Mouse (Mus musculus) embryonic facial prominence, embryonic 10.5 days (tissue): ENCODE data around the gene Usp35. TPM values are rescaled to one million over a fixed set of nuclear protein-coding genes. Genes with fewer than 3 reads are reported as not detected.
A peak's percentile ranks its signal among the peaks of the same experiment; 100 is the strongest.

ENCODE experiments used
- DNase-seq: peaks from one replicate; pipeline ENCODE4 v3.0.0-alpha.2; 2017; ENCODE audit warnings: low spot score
- H3K27ac ChIP-seq: fragments of 300-500 bp; sonication (generic); replicated peaks from 2 replicates; pipeline ENCODE4 v1.5.1; 2016; ENCODE audit warnings: mild to moderate bottlenecking
- H3K27me3 ChIP-seq: fragments of 300-500 bp; sonication (generic); replicated peaks from 2 replicates; pipeline ENCODE4 v1.6.1; 2016; ENCODE audit warnings: low read depth, mild to moderate bottlenecking; ENCODE audit not compliant: poor library complexity, severe bottlenecking
- H3K36me3 ChIP-seq: fragments of 300-500 bp; sonication (generic); replicated peaks from 2 replicates; pipeline ENCODE4 v1.6.1; 2016; ENCODE audit warnings: mild to moderate bottlenecking, moderate library complexity
- H3K4me1 ChIP-seq: fragments of 300-500 bp; sonication (generic); 2 replicates; pipeline ENCODE4 v1.6.1; 2016
- H3K4me3 ChIP-seq: fragments of 300-500 bp; sonication (generic); 2 replicates; pipeline ENCODE4 v1.5.1; 2016; ENCODE audit warnings: mild to moderate bottlenecking, moderate library complexity
- H3K9me3 ChIP-seq: fragments of 300-500 bp; sonication (generic); 2 replicates; pipeline ENCODE4 v1.6.1; 2016; ENCODE audit warnings: mild to moderate bottlenecking
- WGBS: fragments of 180-500 bp; shearing (Covaris S2); methylation state at CpG from one replicate; pipeline ENCODE4 v1.1.7; 2016; 5-methylcytosine and 5-hydroxymethylcytosine counted together
- polyA plus RNA-seq: library from polyadenylated mRNA; unstranded; fragments of >200 nt; fragmentation: Nextera tagmentation; extraction: Ambion mirVana; gene quantifications from 2 replicates; pipeline ENCODE4 v1.2.1, GENCODE M21; 2016

Usp35 gene
- polyA plus RNA-seq, 1 experiment from 2014 or later: 1.8 TPM

- DNase-seq: no peak
- Histone ChIP-seq H3K4me3 (no peak overlapping the region), H3K4me1 (peaks cover 9% of the 10 kb centered on the region), H3K9me3 (no peaks in the 10 kb centered on the region), H3K27me3 (no peaks in the 10 kb centered on the region), H3K36me3 (no peaks in the 10 kb centered on the region), H3K27ac (no peak overlapping the region)
- WGBS: 84% methylated on average over 2 of the region's 2 CpGs
Observed at GRCm38 (mm10) chr7:97344655-97345054, 12.8 kb upstream of the Usp35 start.

- Histone ChIP-seq H3K4me1 (peaks cover 9% of the 10 kb centered on the region), H3K4me3 (no peak overlapping the region), H3K36me3 (no peaks in the 10 kb centered on the region), H3K9me3 (no peaks in the 10 kb centered on the region), H3K27ac (no peak overlapping the region), H3K27me3 (no peaks in the 10 kb centered on the region)
- DNase-seq: no peak
- 83% methylated on average over 2 of the region's 2 CpGs for WGBS
Observed at GRCm38 (mm10) chr7:97342961-97343360, 11.1 kb upstream of the Usp35 start.

GRCm38 (mm10) chr7:97340907-97341849, 9.4 kb upstream of the Usp35 start:
- no peak overlapping the region for H3K4me3 ChIP-seq
- 70% methylated on average over 18 of the region's 18 CpGs for WGBS

GRCm38 (mm10) chr7:97339623-97340022, 7.8 kb upstream of the Usp35 start:
- WGBS: 92% methylated on average over 7 of the region's 7 CpGs
- H3K9me3 ChIP-seq: no peaks in the 10 kb centered on the region
- no peak overlapping the region for H3K4me3 ChIP-seq
- DNase-seq: no peak
- H3K36me3 ChIP-seq: no peaks in the 10 kb centered on the region
- no peak overlapping the region for H3K27ac ChIP-seq
- H3K4me1 ChIP-seq: peaks cover 13% of the 10 kb centered on the region
- H3K27me3 ChIP-seq: no peaks in the 10 kb centered on the region

More at GRCm38 (mm10) chr7:97340907-97341849, 9.4 kb upstream of the Usp35 start:
- Histone ChIP-seq H3K4me1 (peaks cover 7% of the 10 kb centered on the region), H3K27me3 (no peaks in the 10 kb centered on the region), H3K27ac (no peak overlapping the region), H3K36me3 (no peaks in the 10 kb centered on the region), H3K9me3 (no peaks in the 10 kb centered on the region)
- DNase-seq: no peak

GRCm38 (mm10) chr7:97338593-97338992, 6.8 kb upstream of the Usp35 start:
- no peak for DNase-seq
- no peaks in the 10 kb centered on the region for H3K27me3 ChIP-seq
- H3K4me3 ChIP-seq: no peak overlapping the region
- no peaks in the 10 kb centered on the region for H3K36me3 ChIP-seq
- peaks cover 13% of the 10 kb centered on the region for H3K4me1 ChIP-seq
- no peak overlapping the region for H3K27ac ChIP-seq
- no peaks in the 10 kb centered on the region for H3K9me3 ChIP-seq
- WGBS: 79% methylated on average over 4 of the region's 4 CpGs

GRCm38 (mm10) chr7:97336678-97337077, 4.9 kb upstream of the Usp35 start:
- Histone ChIP-seq H3K36me3 (no peaks in the 10 kb centered on the region), H3K9me3 (no peaks in the 10 kb centered on the region), H3K4me3 (no peak overlapping the region), H3K4me1 (peaks cover 23% of the 10 kb centered on the region), H3K27me3 (no peaks in the 10 kb centered on the region), H3K27ac (no peak overlapping the region)
- no peak for DNase-seq
- WGBS: 81% methylated on average over 1 of the region's 1 CpGs

GRCm38 (mm10) chr7:97334406-97334805, 2.6 kb upstream of the Usp35 start:
- no peak overlapping the region for H3K27ac ChIP-seq
- no peaks in the 10 kb centered on the region for H3K27me3 ChIP-seq
- DNase-seq: no peak
- H3K9me3 ChIP-seq: no peaks in the 10 kb centered on the region
- peaks cover 33% of the 10 kb centered on the region for H3K4me1 ChIP-seq
- WGBS: 96% methylated on average over 2 of the region's 2 CpGs
- H3K36me3 ChIP-seq: no peaks in the 10 kb centered on the region
- no peak overlapping the region for H3K4me3 ChIP-seq

- no peaks in the 10 kb centered on the region for H3K9me3 ChIP-seq
- 85% methylated on average over 6 of the region's 6 CpGs for WGBS
- no peak overlapping the region for H3K27ac ChIP-seq
- DNase-seq: no peak
- H3K4me1 ChIP-seq: peaks cover 40% of the 10 kb centered on the region
- no peaks in the 10 kb centered on the region for H3K36me3 ChIP-seq
- peak overlapping the region; percentile 85; the same call in 1 of the 2 replicates for H3K4me3 ChIP-seq
- H3K27me3 ChIP-seq: peaks cover 7% of the 10 kb centered on the region
Observed at GRCm38 (mm10) chr7:97333113-97333898, 1.5 kb upstream of the Usp35 start.

- Histone ChIP-seq H3K9me3 (no peaks in the 10 kb centered on the region), H3K4me3 (peak overlapping the region; percentile 85), H3K36me3 (no peaks in the 10 kb centered on the region), H3K27ac (peak overlapping the region; percentile 81), H3K4me1 (peaks cover 40% of the 10 kb centered on the region), H3K27me3 (peaks cover 14% of the 10 kb centered on the region)
- DNase-seq: no peak
- 4% methylated on average over 9 of the region's 9 CpGs for WGBS
Observed at GRCm38 (mm10) chr7:97332667-97333041, 834 bp upstream of the Usp35 start.

GRCm38 (mm10) chr7:97330931-97331645, 732 bp downstream of the Usp35 start:
- H3K9me3 ChIP-seq: no peaks in the 10 kb centered on the region
- peaks cover 40% of the 10 kb centered on the region for H3K4me1 ChIP-seq
- WGBS: 72% methylated on average over 11 of the region's 11 CpGs
- no peak for DNase-seq
- H3K27me3 ChIP-seq: peaks cover 29% of the 10 kb centered on the region
- peak overlapping the region; percentile 81 for H3K27ac ChIP-seq
- H3K4me3 ChIP-seq: peak overlapping the region; percentile 85
- H3K36me3 ChIP-seq: no peaks in the 10 kb centered on the region

- WGBS: 88% methylated on average over 3 of the region's 3 CpGs
- peaks cover 43% of the 10 kb centered on the region for H3K4me1 ChIP-seq
Observed at GRCm38 (mm10) chr7:97329676-97330075, 2.1 kb downstream of the Usp35 start.

GRCm38 (mm10) chr7:97328891-97329588, 2.8 kb downstream of the Usp35 start:
- peak; percentile 25 for DNase-seq
- peaks cover 43% of the 10 kb centered on the region for H3K4me1 ChIP-seq

More at GRCm38 (mm10) chr7:97329676-97330075, 2.1 kb downstream of the Usp35 start:
- DNase-seq: no peak
- Histone ChIP-seq H3K4me3 (no peak overlapping the region), H3K9me3 (no peaks in the 10 kb centered on the region), H3K27me3 (peaks cover 43% of the 10 kb centered on the region), H3K36me3 (no peaks in the 10 kb centered on the region), H3K27ac (no peak overlapping the region)

More at GRCm38 (mm10) chr7:97328891-97329588, 2.8 kb downstream of the Usp35 start:
- WGBS: 69% methylated on average over 13 of the region's 13 CpGs
- Histone ChIP-seq H3K4me3 (no peak overlapping the region), H3K27ac (no peak overlapping the region), H3K36me3 (no peaks in the 10 kb centered on the region), H3K27me3 (peaks cover 50% of the 10 kb centered on the region), H3K9me3 (no peaks in the 10 kb centered on the region)
